Mouse (Mus musculus) limb, embryonic 14.5 days (tissue): Measurements from ENCODE around the gene Iqcf4. TPM values are rescaled to one million over a fixed set of nuclear protein-coding genes. Genes with fewer than 3 reads are reported as not detected.

Source experiments
- ATAC-seq: fragments of 200-750 bp; cut with Nextera tagmentation; 2 replicates; pipeline ENCODE4 v1.8.0; 2017; ENCODE audit warnings: low read depth, moderate number of reproducible peaks, moderate TSS enrichment; ENCODE audit not compliant: low FRiP score
- DNase-seq: peaks from one replicate; pipeline ENCODE4 v3.0.0-alpha.2; 2015; ENCODE audit warnings: low spot score
- H3K27ac ChIP-seq: fragments of 300-500 bp; sonication (generic); replicated peaks from 2 replicates; pipeline ENCODE4 v1.5.1; 2014; ENCODE audit warnings: low read depth, mild to moderate bottlenecking, low read length, moderate library complexity, mixed read lengths
- H3K27me3 ChIP-seq: fragments of 300-500 bp; sonication (generic); 2 replicates; pipeline ENCODE4 v1.6.1; 2014; ENCODE audit warnings: low read length, mixed read lengths; ENCODE audit not compliant: control insufficient read depth, insufficient read depth
- H3K36me3 ChIP-seq: fragments of 300-500 bp; sonication (generic); 2 replicates; pipeline ENCODE4 v1.6.1; 2014; ENCODE audit warnings: mild to moderate bottlenecking, low read length, moderate library complexity, mixed read lengths; ENCODE audit not compliant: control insufficient read depth, insufficient read depth
- H3K4me1 ChIP-seq: fragments of 300-500 bp; sonication (generic); 2 replicates; pipeline ENCODE4 v1.6.1; 2014; ENCODE audit warnings: antibody characterized with exemption, low read length, mixed read lengths; ENCODE audit not compliant: control insufficient read depth, insufficient read depth
- H3K4me2 ChIP-seq: fragments of 300-500 bp; sonication (generic); replicated peaks from 2 replicates; pipeline ENCODE4 v1.6.1; 2014; ENCODE audit warnings: low read depth, mild to moderate bottlenecking, low read length, moderate library complexity; ENCODE audit not compliant: severe bottlenecking
- H3K4me3 ChIP-seq: fragments of 300-500 bp; sonication (generic); replicated peaks from 2 replicates; pipeline ENCODE4 v1.5.1; 2014; ENCODE audit warnings: low read length
- H3K9ac ChIP-seq: fragments of 300-500 bp; sonication (generic); 2 replicates; pipeline ENCODE4 v1.6.1; 2014; ENCODE audit warnings: mild to moderate bottlenecking, low read depth, low read length, moderate library complexity; ENCODE audit not compliant: severe bottlenecking
- H3K9me3 ChIP-seq: fragments of 300-500 bp; sonication (generic); 2 replicates; pipeline ENCODE4 v1.6.1; 2016; ENCODE audit warnings: low read length; ENCODE audit not compliant: control insufficient read depth
- POLR2A ChIP-seq: fragments of 200-500 bp; IDR thresholded peaks from 2 replicates; pipeline ENCODE4 v1.8.0; 2012; ENCODE audit warnings: inconsistent platforms, mild to moderate bottlenecking, moderate library complexity, borderline replicate concordance; ENCODE audit not compliant: insufficient read depth, insufficient read length; ENCODE audit errors: extremely low read depth
- WGBS: fragments of 180-500 bp; shearing (Covaris S2); extraction: QIAGEN DNeasy Blood & Tissue Kit; methylation state at CpG from one replicate; pipeline ENCODE4 v1.1.7; 2014; 5-methylcytosine and 5-hydroxymethylcytosine counted together
- polyA plus RNA-seq, 2 experiments: library from polyadenylated mRNA; depleted of rRNA in 1 of 2; stranded (reverse) in 1 of 2; unstranded in 1 of 2; fragments of >200 nt; fragmentation: Nextera tagmentation in 1 of 2; extraction: Ambion mirVana in 1 of 2; gene quantifications; 2 replicates each; pipeline versions ENCODE4 v1.2.1 to v1.2.3; 2012 to 2014

The Iqcf4 gene
- polyA plus RNA-seq, 2 experiments: not detected

- no peak overlapping the region for H3K4me2 ChIP-seq
- no peak overlapping the region for H3K9ac ChIP-seq
- no peaks in the 10 kb centered on the region for H3K36me3 ChIP-seq
- no peak for ATAC-seq
- DNase-seq: no peak
- H3K9me3 ChIP-seq: peaks cover 4% of the 10 kb centered on the region; the same call in 1 of the 2 replicates
- no peak for TF ChIP-seq POLR2A
- H3K27ac ChIP-seq: no peak overlapping the region
- 81% methylated on average over 7 of the region's 7 CpGs for WGBS
- no peaks in the 10 kb centered on the region for H3K27me3 ChIP-seq
- H3K4me3 ChIP-seq: no peak overlapping the region
- H3K4me1 ChIP-seq: no peaks in the 10 kb centered on the region
These were observed 9.2 kb upstream of the Iqcf4 start for GRCm38 (mm10) chr9:106580016-106580415.

DNA sequence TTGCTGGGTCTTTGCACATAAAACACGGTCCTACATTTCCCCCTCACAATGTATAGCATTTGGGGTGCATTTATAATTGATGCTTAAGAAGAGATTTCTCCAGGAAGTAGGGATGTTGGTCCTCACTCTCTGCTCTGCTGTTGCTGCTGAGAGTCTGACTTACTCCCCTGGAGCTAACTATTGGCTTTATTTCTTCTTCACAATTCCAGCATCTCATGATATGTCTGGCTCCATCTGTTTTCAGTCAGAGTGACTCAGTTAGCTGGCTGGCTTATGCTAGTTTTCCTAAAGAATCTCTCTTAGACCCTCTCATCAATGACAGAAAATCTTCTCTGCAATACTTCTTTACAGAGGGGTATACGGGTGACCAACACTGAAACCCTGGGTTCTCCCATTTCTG, 5.3 kb upstream of the Iqcf4 start:
- Histone ChIP-seq H3K9ac (no peak overlapping the region), H3K4me3 (no peak overlapping the region), H3K4me2 (no peak overlapping the region), H3K9me3 (peaks cover 4% of the 10 kb centered on the region; the same call in 1 of the 2 replicates), H3K27me3 (no peaks in the 10 kb centered on the region), H3K36me3 (no peaks in the 10 kb centered on the region), H3K27ac (no peak overlapping the region), H3K4me1 (no peaks in the 10 kb centered on the region)
- 74% methylated on average over 2 of the region's 2 CpGs for WGBS
- DNase-seq: no peak
- ATAC-seq: no peak
- TF ChIP-seq POLR2A: no peak

DNA sequence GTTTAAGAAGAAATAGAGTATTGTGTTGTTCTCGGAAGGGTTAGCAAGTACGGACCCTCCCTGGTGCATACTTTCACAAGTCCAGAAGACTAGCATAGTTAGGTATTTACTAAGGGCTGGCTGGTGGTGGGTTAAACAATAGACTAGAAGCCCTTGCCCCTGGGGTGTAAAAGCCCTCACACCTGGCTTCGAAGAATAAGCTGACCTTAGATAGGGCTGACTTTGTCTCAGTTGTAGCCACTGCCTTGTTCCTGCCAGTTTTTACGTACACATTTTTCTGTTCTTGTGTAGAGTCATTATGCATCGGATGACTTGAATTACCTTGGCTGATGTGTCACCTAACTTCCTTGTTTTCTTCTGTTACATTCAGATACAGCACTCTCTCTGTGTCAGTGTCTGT, 2.6 kb upstream of the Iqcf4 start:
- no peak overlapping the region for H3K27ac ChIP-seq
- no peak for DNase-seq
- no peak overlapping the region for H3K4me2 ChIP-seq
- H3K4me1 ChIP-seq: no peaks in the 10 kb centered on the region
- H3K9me3 ChIP-seq: no peaks in the 10 kb centered on the region
- H3K27me3 ChIP-seq: no peaks in the 10 kb centered on the region
- no peak overlapping the region for H3K9ac ChIP-seq
- H3K4me3 ChIP-seq: no peak overlapping the region
- ATAC-seq: no peak
- TF ChIP-seq POLR2A: no peak
- 88% methylated on average over 5 of the region's 5 CpGs for WGBS
- H3K36me3 ChIP-seq: no peaks in the 10 kb centered on the region

GRCm38 (mm10) chr9:106572186-106572585, 1.4 kb upstream of the Iqcf4 start:
- DNase-seq: no peak
- Histone ChIP-seq H3K36me3 (no peaks in the 10 kb centered on the region), H3K9me3 (no peaks in the 10 kb centered on the region), H3K27ac (no peak overlapping the region), H3K27me3 (no peaks in the 10 kb centered on the region), H3K4me2 (no peak overlapping the region), H3K9ac (no peak overlapping the region), H3K4me1 (no peaks in the 10 kb centered on the region), H3K4me3 (no peak overlapping the region)
- no peak for ATAC-seq
- no peak for TF ChIP-seq POLR2A
- WGBS: 91% methylated on average over 2 of the region's 2 CpGs

GRCm38 (mm10) chr9:106566437-106566836, 4.4 kb downstream of the Iqcf4 start:
- Histone ChIP-seq H3K36me3 (no peaks in the 10 kb centered on the region), H3K9ac (no peak overlapping the region), H3K4me3 (no peak overlapping the region), H3K4me1 (no peaks in the 10 kb centered on the region), H3K4me2 (no peak overlapping the region), H3K27ac (no peak overlapping the region), H3K9me3 (no peaks in the 10 kb centered on the region), H3K27me3 (no peaks in the 10 kb centered on the region)
- TF ChIP-seq POLR2A: no peak
- DNase-seq (no peak), ATAC-seq (no peak)
- 61% methylated on average over 11 of the region's 11 CpGs for WGBS

DNA sequence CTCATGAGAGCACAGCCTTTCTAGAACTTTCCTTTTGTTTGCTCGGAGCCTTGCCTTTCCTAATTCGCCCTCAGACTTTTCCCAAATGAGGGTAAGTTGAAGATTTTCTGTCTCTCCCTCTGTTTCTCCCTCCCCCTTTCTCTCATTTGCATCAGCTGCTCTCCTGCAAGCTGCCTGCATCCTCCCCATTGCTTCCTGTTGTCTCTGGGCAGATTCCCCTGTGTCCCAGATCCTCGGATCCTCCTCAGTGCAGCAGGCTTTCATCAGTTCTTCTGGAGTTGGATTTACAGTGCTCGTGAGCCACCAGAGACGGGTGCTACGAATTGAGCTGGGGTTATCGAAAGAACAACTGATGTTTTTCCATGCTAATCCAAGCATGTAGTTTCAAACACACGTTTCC, 6.8 kb downstream of the Iqcf4 start:
- Histone ChIP-seq H3K4me3 (no peak overlapping the region), H3K9me3 (no peaks in the 10 kb centered on the region), H3K27ac (no peak overlapping the region), H3K9ac (no peak overlapping the region), H3K27me3 (no peaks in the 10 kb centered on the region), H3K36me3 (no peaks in the 10 kb centered on the region), H3K4me2 (no peak overlapping the region), H3K4me1 (no peaks in the 10 kb centered on the region)
- no peak for DNase-seq
- ATAC-seq: no peak
- 81% methylated on average over 8 of the region's 8 CpGs for WGBS
- TF ChIP-seq POLR2A: no peak
